Mouse (Mus musculus) G1E-ER4 (cell line): Measurements from ENCODE around the gene Actr3. TPM values are rescaled to one million over a fixed set of nuclear protein-coding genes. Genes with fewer than 3 reads are reported as not detected.

Source experiments
- GATA1 ChIP-seq: IDR thresholded peaks from one replicate; pipeline ENCODE4 v1.8.0; 2012; ENCODE audit warnings: low read length, inconsistent platforms
- polyA plus RNA-seq: library from polyadenylated mRNA; stranded (reverse); fragments of >175 nt; gene quantifications from 2 replicates; pipeline ENCODE4 v1.2.3, GENCODE M21; 2012

Gene Actr3
- polyA plus RNA-seq, 1 experiment: 312 TPM

- no peak for TF ChIP-seq GATA1
Observed at GRCm38 (mm10) chr1:125455128-125455527, 19.6 kb upstream of the Actr3 start.

- TF ChIP-seq GATA1: no peak
Observed at GRCm38 (mm10) chr1:125450282-125451000, 14.9 kb upstream of the Actr3 start.

GRCm38 (mm10) chr1:125447926-125448325 lies 12.4 kb upstream of the Actr3 start:
- TF ChIP-seq GATA1: no peak

- no peak for TF ChIP-seq GATA1
Observed at GRCm38 (mm10) chr1:125441679-125442078, 6.2 kb upstream of the Actr3 start.

GRCm38 (mm10) chr1:125441251-125441650 lies 5.7 kb upstream of the Actr3 start:
- TF ChIP-seq GATA1: no peak

- TF ChIP-seq GATA1: no peak
Observed at GRCm38 (mm10) chr1:125439556-125439955, 4.0 kb upstream of the Actr3 start.

- no peak for TF ChIP-seq GATA1
Observed at GRCm38 (mm10) chr1:125438826-125439225, 3.3 kb upstream of the Actr3 start.

- TF ChIP-seq GATA1: no peak
Observed at GRCm38 (mm10) chr1:125437927-125438326, 2.4 kb upstream of the Actr3 start.

GRCm38 (mm10) chr1:125437161-125437560 lies 1.6 kb upstream of the Actr3 start:
- no peak for TF ChIP-seq GATA1

- TF ChIP-seq GATA1: no peak
Observed at GRCm38 (mm10) chr1:125435018-125435368, 534 bp downstream of the Actr3 start.

GRCm38 (mm10) chr1:125434485-125435001 lies 984 bp downstream of the Actr3 start:
- no peak for TF ChIP-seq GATA1

- no peak for TF ChIP-seq GATA1
Observed at GRCm38 (mm10) chr1:125431286-125431685, 4.2 kb downstream of the Actr3 start.

GRCm38 (mm10) chr1:125430737-125431136 lies 4.8 kb downstream of the Actr3 start:
- no peak for TF ChIP-seq GATA1

GRCm38 (mm10) chr1:125429984-125430383 lies 5.5 kb downstream of the Actr3 start:
- TF ChIP-seq GATA1: no peak

- TF ChIP-seq GATA1: no peak
Observed at GRCm38 (mm10) chr1:125428315-125428714, 7.2 kb downstream of the Actr3 start.

GRCm38 (mm10) chr1:125426387-125427045 lies 9.0 kb downstream of the Actr3 start:
- TF ChIP-seq GATA1: no peak

- TF ChIP-seq GATA1: no peak
Observed at GRCm38 (mm10) chr1:125419906-125420305, 15.6 kb downstream of the Actr3 start.

GRCm38 (mm10) chr1:125418732-125419131 lies 16.8 kb downstream of the Actr3 start:
- TF ChIP-seq GATA1: no peak
